Mouse (Mus musculus) heart, embryonic 16.5 days (tissue): ENCODE measurements at regions not wholly inside any gene's neighbourhood (a gene's known extent, or its start where the extent isn't known, plus 50 kb on each side); places are given as distances from the start of the nearest gene placed in this dataset.

ENCODE experiments used
- ATAC-seq: fragments of 200-750 bp; cut with Nextera tagmentation; replicated peaks from 2 replicates; pipeline ENCODE4 v1.8.0; 2017; ENCODE audit warnings: moderate number of reproducible peaks; ENCODE audit not compliant: insufficient read depth, low FRiP score; ENCODE audit errors: extremely low read depth
- H3K27ac ChIP-seq: fragments of 300-500 bp; sonication (generic); 2 replicates; pipeline ENCODE4 v1.5.1; 2014; ENCODE audit warnings: mild to moderate bottlenecking, low read length, control low read depth, moderate library complexity
- H3K27me3 ChIP-seq: fragments of 300-500 bp; sonication (generic); 2 replicates; pipeline ENCODE4 v1.6.1; 2014; ENCODE audit warnings: low read length, mixed read lengths; ENCODE audit not compliant: control insufficient read depth, insufficient read depth
- H3K36me3 ChIP-seq: fragments of 300-500 bp; sonication (generic); 2 replicates; pipeline ENCODE4 v1.6.1; 2014; ENCODE audit not compliant: control insufficient read depth, insufficient read depth
- H3K4me1 ChIP-seq: fragments of 300-500 bp; sonication (generic); 2 replicates; pipeline ENCODE4 v1.6.1; 2014; ENCODE audit warnings: low read length, mixed read lengths; ENCODE audit not compliant: control insufficient read depth, insufficient read depth
- H3K4me2 ChIP-seq: fragments of 300-500 bp; sonication (generic); 2 replicates; pipeline ENCODE4 v1.6.1; 2014; ENCODE audit warnings: low read depth, mild to moderate bottlenecking, control low read depth, low read length
- H3K4me3 ChIP-seq: fragments of 300-500 bp; sonication (generic); 2 replicates; pipeline ENCODE4 v1.5.1; 2014; ENCODE audit warnings: mild to moderate bottlenecking, control low read depth, low read length
- H3K9ac ChIP-seq: fragments of 300-500 bp; sonication (generic); 2 replicates; pipeline ENCODE4 v1.6.1; 2014; ENCODE audit warnings: low read length, control low read depth
- H3K9me3 ChIP-seq: fragments of 300-500 bp; sonication (generic); replicated peaks from 2 replicates; pipeline ENCODE4 v1.6.1; 2016; ENCODE audit warnings: low read length; ENCODE audit not compliant: control insufficient read depth
- WGBS: fragments of 180-500 bp; shearing (Covaris S2); extraction: QIAGEN DNeasy Blood & Tissue Kit; methylation state at CpG from one replicate; pipeline ENCODE4 v1.1.7; 2014; 5-methylcytosine and 5-hydroxymethylcytosine counted together

- WGBS = 81% methylated on average over 4 of the region's 4 CpGs
These were observed 455.1 kb upstream of the BB014433 start for GRCm38 (mm10) chr8:15500973-15501372.

GRCm38 (mm10) chr8:15497566-15497965 is 451.7 kb upstream of the BB014433 start:
- Histone ChIP-seq H3K27ac (no peak overlapping the region), H3K27me3 (no peaks in the 10 kb centered on the region), H3K36me3 (no peaks in the 10 kb centered on the region), H3K9me3 (no peaks in the 10 kb centered on the region), H3K4me3 (no peak overlapping the region), H3K4me1 (no peaks in the 10 kb centered on the region), H3K4me2 (no peak overlapping the region), H3K9ac (no peak overlapping the region)
- no peak for ATAC-seq
- WGBS = 56% methylated on average over 5 of the region's 5 CpGs

More at GRCm38 (mm10) chr8:15500973-15501372, 455.1 kb upstream of the BB014433 start:
- H3K9ac ChIP-seq = no peak overlapping the region
- H3K9me3 ChIP-seq = no peaks in the 10 kb centered on the region
- no peak overlapping the region for H3K27ac ChIP-seq
- no peak overlapping the region for H3K4me3 ChIP-seq
- H3K4me2 ChIP-seq = no peak overlapping the region
- no peaks in the 10 kb centered on the region for H3K4me1 ChIP-seq
- ATAC-seq = no peak
- no peaks in the 10 kb centered on the region for H3K27me3 ChIP-seq
- H3K36me3 ChIP-seq = no peaks in the 10 kb centered on the region

GRCm38 (mm10) chr8:15496248-15496647 is 450.4 kb upstream of the BB014433 start:
- Histone ChIP-seq H3K36me3 (no peaks in the 10 kb centered on the region), H3K27me3 (no peaks in the 10 kb centered on the region), H3K4me3 (no peak overlapping the region), H3K9me3 (no peaks in the 10 kb centered on the region), H3K9ac (no peak overlapping the region), H3K27ac (no peak overlapping the region), H3K4me2 (no peak overlapping the region), H3K4me1 (no peaks in the 10 kb centered on the region)
- no peak for ATAC-seq
- WGBS = 70% methylated on average over 11 of the region's 11 CpGs

GRCm38 (mm10) chr8:15490774-15491173 is 444.9 kb upstream of the BB014433 start:
- Histone ChIP-seq H3K4me3 (no peak overlapping the region), H3K27ac (no peak overlapping the region), H3K9me3 (no peaks in the 10 kb centered on the region), H3K4me2 (no peak overlapping the region), H3K4me1 (no peaks in the 10 kb centered on the region), H3K36me3 (no peaks in the 10 kb centered on the region), H3K9ac (no peak overlapping the region), H3K27me3 (no peaks in the 10 kb centered on the region)
- 70% methylated on average over 4 of the region's 4 CpGs for WGBS
- no peak for ATAC-seq

- H3K9me3 ChIP-seq = no peaks in the 10 kb centered on the region
- 55% methylated on average over 5 of the region's 5 CpGs for WGBS
These were observed 441.7 kb upstream of the BB014433 start for GRCm38 (mm10) chr8:15487579-15487978.

GRCm38 (mm10) chr8:15470561-15470960 is 424.7 kb upstream of the BB014433 start:
- no peak overlapping the region for H3K27ac ChIP-seq
- no peak overlapping the region for H3K9ac ChIP-seq
- WGBS = 73% methylated on average over 4 of the region's 4 CpGs
- no peak for ATAC-seq
- H3K9me3 ChIP-seq = no peaks in the 10 kb centered on the region
- H3K36me3 ChIP-seq = no peaks in the 10 kb centered on the region
- H3K4me2 ChIP-seq = no peak overlapping the region
- H3K27me3 ChIP-seq = no peaks in the 10 kb centered on the region
- H3K4me1 ChIP-seq = no peaks in the 10 kb centered on the region
- H3K4me3 ChIP-seq = no peak overlapping the region

More at GRCm38 (mm10) chr8:15487579-15487978, 441.7 kb upstream of the BB014433 start:
- H3K9ac ChIP-seq = no peak overlapping the region
- no peak overlapping the region for H3K27ac ChIP-seq
- H3K4me1 ChIP-seq = no peaks in the 10 kb centered on the region
- no peaks in the 10 kb centered on the region for H3K27me3 ChIP-seq
- no peak overlapping the region for H3K4me3 ChIP-seq
- H3K36me3 ChIP-seq = no peaks in the 10 kb centered on the region
- no peak for ATAC-seq
- H3K4me2 ChIP-seq = no peak overlapping the region

GRCm38 (mm10) chr8:15468540-15469476 is 422.9 kb upstream of the BB014433 start:
- no peak overlapping the region for H3K9ac ChIP-seq
- no peaks in the 10 kb centered on the region for H3K4me1 ChIP-seq
- no peaks in the 10 kb centered on the region for H3K27me3 ChIP-seq
- H3K36me3 ChIP-seq = no peaks in the 10 kb centered on the region
- H3K27ac ChIP-seq = no peak overlapping the region
- no peaks in the 10 kb centered on the region for H3K9me3 ChIP-seq
- no peak overlapping the region for H3K4me2 ChIP-seq
- ATAC-seq = no peak
- 65% methylated on average over 10 of the region's 10 CpGs for WGBS
- H3K4me3 ChIP-seq = no peak overlapping the region

- H3K27me3 ChIP-seq = no peaks in the 10 kb centered on the region
- no peaks in the 10 kb centered on the region for H3K9me3 ChIP-seq
- H3K36me3 ChIP-seq = no peaks in the 10 kb centered on the region
- no peak overlapping the region for H3K4me3 ChIP-seq
- no peak overlapping the region for H3K4me2 ChIP-seq
- H3K9ac ChIP-seq = no peak overlapping the region
- 44% methylated on average over 5 of the region's 5 CpGs for WGBS
- ATAC-seq = no peak
- H3K4me1 ChIP-seq = no peaks in the 10 kb centered on the region
- no peak overlapping the region for H3K27ac ChIP-seq
These were observed 392.7 kb upstream of the BB014433 start for GRCm38 (mm10) chr8:15438546-15438945.

- no peak overlapping the region for H3K4me2 ChIP-seq
- no peak overlapping the region for H3K9ac ChIP-seq
- no peaks in the 10 kb centered on the region for H3K4me1 ChIP-seq
- no peaks in the 10 kb centered on the region for H3K27me3 ChIP-seq
- no peak overlapping the region for H3K4me3 ChIP-seq
- ATAC-seq = no peak
- no peak overlapping the region for H3K27ac ChIP-seq
- H3K9me3 ChIP-seq = no peaks in the 10 kb centered on the region
- WGBS = 61% methylated on average over 4 of the region's 4 CpGs
- H3K36me3 ChIP-seq = no peaks in the 10 kb centered on the region
These were observed 348.8 kb upstream of the BB014433 start for GRCm38 (mm10) chr8:15394722-15395115.
